Mouse (Mus musculus) stomach, adult 2 months (tissue): ENCODE measurements around the gene Clec4a3. TPM values are rescaled to one million over a fixed set of nuclear protein-coding genes. Genes with fewer than 3 reads are reported as not detected.

ENCODE experiments used
- polyA plus RNA-seq: library from polyadenylated mRNA; depleted of rRNA; stranded (reverse); fragments of >200 nt; gene quantifications from 2 replicates; pipeline ENCODE4 v1.2.3, GENCODE M21; 2012; rRNA removed

The Clec4a3 gene
- polyA plus RNA-seq, result 0.12 TPM in 1 of 2 replicates, not detected in the other

GRCm38 (mm10) chr6:122952401-122952800, at the start of gene Clec4a3:
Gene Clec4a3, plus strand, starts transcription at chr6:122952515.

GRCm38 (mm10) chr6:122921451-122921850, 30.9 kb upstream of the Clec4a3 start, which contains the start of gene Clec4a1:
Gene Clec4a1, plus strand, starts transcription at chr6:122921848.

DNA sequence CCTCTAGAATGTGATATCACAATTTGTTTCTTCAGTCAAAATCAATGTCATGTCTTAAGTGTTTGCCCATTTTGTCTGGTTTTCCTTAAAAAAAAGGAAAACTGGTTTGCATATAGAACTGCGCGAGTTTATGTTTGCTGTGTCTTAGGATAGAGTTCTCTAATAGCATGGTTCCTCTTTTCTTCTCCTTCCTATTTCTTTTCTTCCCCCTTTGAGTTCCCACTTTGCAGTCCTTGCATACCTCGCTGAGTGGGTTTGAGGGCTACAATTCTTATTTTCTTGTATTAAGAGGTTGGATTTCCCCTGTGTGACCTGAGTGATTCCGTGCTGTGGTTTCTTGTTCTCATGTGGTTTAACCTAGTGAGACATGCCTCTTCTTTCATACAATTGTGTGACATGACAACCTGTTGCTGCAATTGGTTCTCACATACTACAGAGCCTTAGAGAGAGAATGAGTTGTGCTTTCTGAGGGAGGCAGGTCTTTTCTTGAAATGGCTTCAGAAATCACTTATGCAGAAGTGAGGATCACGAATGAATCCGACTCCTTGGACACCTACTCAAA, 37.6 kb downstream of the Clec4a3 start, which contains the start of gene Clec4a4:
TSS of gene Clec4a4 (plus strand) at position 492 of the 562 bp plus-strand sequence.

Other genes with a start within 250 kb of the Clec4a3 start
- gene Nanog, start 245.0 kb upstream of the Clec4a3 start, polyA plus RNA-seq, result not detected in 2 replicates
- 0.65 and 0.70 TPM in 2 replicates for gene Slc2a3, start 150.9 kb upstream of the Clec4a3 start, polyA plus RNA-seq
- 6.8 and 7.3 TPM in 2 replicates for gene Foxj2, start 132.6 kb upstream of the Clec4a3 start, polyA plus RNA-seq
- gene C3ar1, start 96.4 kb upstream of the Clec4a3 start, polyA plus RNA-seq, result 0.55 and 0.89 TPM in 2 replicates
- 3.9 and 5.4 TPM in 2 replicates for gene Necap1, start 78.0 kb upstream of the Clec4a3 start, polyA plus RNA-seq
- 0.35 and 0.50 TPM in 2 replicates for gene Clec4a1, start 30.7 kb upstream of the Clec4a3 start, polyA plus RNA-seq
- not detected in 2 replicates for gene Clec4a4, start 37.9 kb downstream of the Clec4a3 start, polyA plus RNA-seq
- gene Clec4b1, start 97.4 kb downstream of the Clec4a3 start, polyA plus RNA-seq, result 0.09 and 0.14 TPM in 2 replicates
- gene Clec4a2, start 153.9 kb downstream of the Clec4a3 start, polyA plus RNA-seq, result 0.08 and 0.19 TPM in 2 replicates
- not detected in 2 replicates for gene Clec4b2, start 220.4 kb downstream of the Clec4a3 start, polyA plus RNA-seq